Mouse (Mus musculus) C2C12 (cell line): ENCODE measurements around the gene Twnk.

Experiments
- CEBPB ChIP-seq: IDR thresholded peaks from one replicate; pipeline ENCODE4 v1.6.1; 2011; ENCODE audit warnings: low read depth, mild to moderate bottlenecking, control low read depth, moderate library complexity
- CTCF ChIP-seq: IDR thresholded peaks from one replicate; pipeline ENCODE4 v1.5.1; 2011; ENCODE audit not compliant: control insufficient read depth, insufficient read depth, insufficient read length
- FOSL1 ChIP-seq: IDR thresholded peaks from one replicate; pipeline ENCODE4 v1.8.0; 2011; ENCODE audit warnings: mild to moderate bottlenecking, low read length; ENCODE audit not compliant: poor library complexity, insufficient read depth, severe bottlenecking
- MAX ChIP-seq: IDR thresholded peaks from one replicate; pipeline ENCODE4 v1.6.1; 2011; ENCODE audit warnings: mild to moderate bottlenecking, control low read depth
- MYOD1 ChIP-seq: IDR thresholded peaks from one replicate; pipeline ENCODE4 v1.6.1; 2011; ENCODE audit warnings: low read depth; ENCODE audit not compliant: control insufficient read depth, insufficient read length
- USF1 ChIP-seq: IDR thresholded peaks from one replicate; pipeline ENCODE4 v1.6.1; 2011; ENCODE audit warnings: low read depth, mild to moderate bottlenecking, control low read depth, moderate library complexity

DNA sequence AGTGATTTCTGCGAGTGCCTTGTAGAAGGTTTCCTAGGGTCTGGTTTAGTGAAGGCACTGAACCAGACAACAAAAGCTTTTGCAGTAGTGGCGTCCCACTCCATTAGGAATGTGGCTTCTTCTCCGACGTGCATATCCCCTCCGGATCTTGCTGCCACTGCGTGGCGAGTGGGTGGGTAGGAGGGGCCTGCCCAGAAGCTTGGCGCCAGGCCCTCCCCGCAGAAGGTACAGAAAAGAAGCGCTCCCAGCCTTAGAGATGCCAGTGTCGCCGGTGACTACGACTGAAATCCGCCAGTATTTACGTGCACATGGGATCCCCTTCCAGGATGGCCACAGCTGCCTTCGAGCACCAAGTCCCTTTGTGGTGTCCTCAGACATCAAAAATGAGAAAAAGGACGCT lies 1.6 kb downstream of the Twnk start:
- TF ChIP-seq CEBPB (no peak), CTCF (no peak), MAX (no peak), MYOD1 (no peak), FOSL1 (no peak), USF1 (no peak)
